Mouse (Mus musculus) embryonic facial prominence, embryonic 14.5 days (tissue): ENCODE measurements at regions not wholly inside any gene's neighbourhood (a gene's known extent, or its start where the extent isn't known, plus 50 kb on each side); places are given as distances from the start of the nearest gene placed in this dataset.

Experiments used
- ATAC-seq: fragments of 200-750 bp; cut with Nextera tagmentation; 2 replicates; pipeline ENCODE4 v1.8.0; 2017; ENCODE audit warnings: low read depth, moderate number of reproducible peaks, moderate TSS enrichment
- DNase-seq: peaks from one replicate; pipeline ENCODE4 v3.0.0-alpha.2; 2015; ENCODE audit warnings: low spot score
- H3K27ac ChIP-seq: fragments of 300-500 bp; sonication (generic); replicated peaks from 2 replicates; pipeline ENCODE4 v1.5.1; 2014; ENCODE audit warnings: low read depth, mild to moderate bottlenecking, low read length, moderate library complexity
- H3K27me3 ChIP-seq: fragments of 300-500 bp; sonication (generic); replicated peaks from 2 replicates; pipeline ENCODE4 v1.6.1; 2014; ENCODE audit warnings: low read length; ENCODE audit not compliant: control insufficient read depth, insufficient read depth
- H3K36me3 ChIP-seq: fragments of 300-500 bp; sonication (generic); 2 replicates; pipeline ENCODE4 v1.6.1; 2014; ENCODE audit warnings: low read length, mixed read lengths; ENCODE audit not compliant: control insufficient read depth, insufficient read depth
- H3K4me1 ChIP-seq: fragments of 300-500 bp; sonication (generic); 2 replicates; pipeline ENCODE4 v1.6.1; 2014; ENCODE audit warnings: antibody characterized with exemption, low read length; ENCODE audit not compliant: control insufficient read depth, insufficient read depth
- H3K4me2 ChIP-seq: fragments of 300-500 bp; sonication (generic); 2 replicates; pipeline ENCODE4 v1.6.1; 2014; ENCODE audit warnings: low read depth, mild to moderate bottlenecking, low read length, moderate library complexity, mixed read lengths
- H3K4me3 ChIP-seq: fragments of 300-500 bp; sonication (generic); 2 replicates; pipeline ENCODE4 v1.5.1; 2014; ENCODE audit warnings: low read depth, mild to moderate bottlenecking, low read length
- H3K9ac ChIP-seq: fragments of 300-500 bp; sonication (generic); 2 replicates; pipeline ENCODE4 v1.6.1; 2014; ENCODE audit warnings: low read depth, mild to moderate bottlenecking, low read length, moderate library complexity, mixed read lengths
- H3K9me3 ChIP-seq: fragments of 300-500 bp; sonication (generic); 2 replicates; pipeline ENCODE4 v1.6.1; 2016; ENCODE audit warnings: low read length; ENCODE audit not compliant: control insufficient read depth
- WGBS: fragments of 180-500 bp; shearing (Covaris S2); extraction: QIAGEN DNeasy Blood & Tissue Kit; methylation state at CpG from one replicate; pipeline ENCODE4 v1.1.7; 2014; 5-methylcytosine and 5-hydroxymethylcytosine counted together

DNA sequence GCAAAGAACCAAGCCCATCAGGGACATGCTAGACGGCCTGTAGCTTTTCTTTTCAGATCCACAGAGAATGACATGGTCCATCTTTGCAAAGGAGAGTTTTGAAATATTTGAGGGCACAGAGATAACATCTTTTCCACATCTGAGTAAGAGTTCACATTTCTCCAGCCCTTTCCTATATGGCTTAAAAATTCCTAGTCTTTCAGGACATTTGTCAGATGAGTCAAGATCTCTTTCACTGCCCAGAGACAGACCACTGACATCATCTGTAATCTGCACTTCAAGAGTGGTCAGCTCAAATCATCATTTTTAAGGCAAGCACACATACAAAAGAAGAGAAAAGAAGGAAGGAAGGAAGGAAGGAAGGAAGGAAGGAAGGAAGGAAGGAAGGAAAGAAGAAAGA lies 397.3 kb downstream of the Ttll7 start:
- DNase-seq (no peak), ATAC-seq (no peak)
- H3K27ac ChIP-seq: no peak overlapping the region
- 78% methylated on average over 1 of the region's 1 CpGs for WGBS
- H3K4me1 ChIP-seq: no peaks in the 10 kb centered on the region
- H3K36me3 ChIP-seq: no peaks in the 10 kb centered on the region
- no peak overlapping the region for H3K4me3 ChIP-seq
- H3K9me3 ChIP-seq: no peaks in the 10 kb centered on the region
- H3K9ac ChIP-seq: no peak overlapping the region
- H3K4me2 ChIP-seq: no peak overlapping the region
- no peaks in the 10 kb centered on the region for H3K27me3 ChIP-seq

GRCm38 (mm10) chr3:147249906-147250305 lies 397.7 kb downstream of the Ttll7 start:
- Histone ChIP-seq H3K36me3 (no peaks in the 10 kb centered on the region), H3K9me3 (no peaks in the 10 kb centered on the region), H3K27me3 (no peaks in the 10 kb centered on the region), H3K4me1 (no peaks in the 10 kb centered on the region), H3K9ac (no peak overlapping the region), H3K27ac (no peak overlapping the region), H3K4me2 (no peak overlapping the region), H3K4me3 (no peak overlapping the region)
- DNase-seq (no peak), ATAC-seq (no peak)
- WGBS: 81% methylated on average over 2 of the region's 2 CpGs

- Histone ChIP-seq H3K4me2 (no peak overlapping the region), H3K27me3 (no peaks in the 10 kb centered on the region), H3K27ac (no peak overlapping the region), H3K9ac (no peak overlapping the region), H3K36me3 (no peaks in the 10 kb centered on the region), H3K4me1 (no peaks in the 10 kb centered on the region), H3K4me3 (no peak overlapping the region), H3K9me3 (no peaks in the 10 kb centered on the region)
- peak; percentile 40 for DNase-seq
- WGBS: 81% methylated on average over 4 of the region's 4 CpGs
- ATAC-seq: peak; percentile 28; the same call in 1 of the 2 replicates
These were observed 400.1 kb downstream of the Ttll7 start for GRCm38 (mm10) chr3:147252226-147252788.

DNA sequence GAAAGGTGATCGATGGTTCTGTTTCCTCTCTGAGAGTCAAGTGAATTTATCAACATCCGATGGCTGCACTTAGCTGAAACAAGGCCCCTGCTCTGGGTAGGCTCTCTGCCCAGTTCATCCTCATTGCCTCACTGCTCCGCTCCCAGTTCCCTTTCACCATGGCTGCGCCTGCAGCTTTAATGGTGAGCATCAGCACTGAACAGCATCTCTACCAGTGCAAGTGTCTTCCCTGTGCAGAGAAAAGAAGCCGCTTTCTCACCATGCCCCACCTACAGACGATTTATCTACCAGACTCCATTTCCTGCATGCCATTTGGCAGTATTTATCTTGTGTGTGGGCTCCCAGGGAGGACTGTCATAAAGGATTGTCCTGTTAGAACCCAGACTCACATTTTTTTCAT lies 400.6 kb downstream of the Ttll7 start:
- Histone ChIP-seq H3K4me3 (no peak overlapping the region), H3K4me2 (no peak overlapping the region), H3K9ac (no peak overlapping the region), H3K27ac (no peak overlapping the region), H3K4me1 (no peaks in the 10 kb centered on the region), H3K36me3 (no peaks in the 10 kb centered on the region), H3K9me3 (no peaks in the 10 kb centered on the region), H3K27me3 (no peaks in the 10 kb centered on the region)
- ATAC-seq (no peak), DNase-seq (no peak)
- WGBS: 68% methylated on average over 6 of the region's 6 CpGs

DNA sequence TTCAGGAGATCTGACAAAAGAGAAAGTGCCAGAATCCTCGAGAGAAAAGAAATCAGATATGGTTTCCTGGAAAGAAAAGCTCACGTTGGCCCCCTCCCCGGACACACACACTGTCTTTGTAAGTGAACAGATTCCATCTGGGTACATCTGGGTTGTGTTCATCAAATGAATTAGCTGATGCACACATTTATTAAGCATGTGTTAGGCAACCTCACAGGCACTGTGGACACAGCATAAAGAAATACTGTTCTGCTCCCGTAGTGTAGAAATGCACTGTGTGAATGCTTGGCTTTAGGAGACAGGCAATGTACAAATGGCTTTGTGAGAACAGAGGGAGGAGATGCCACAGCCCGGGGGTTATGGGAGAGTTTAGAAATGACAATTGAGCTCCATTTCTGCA lies 402.3 kb downstream of the Ttll7 start:
- Histone ChIP-seq H3K27ac (no peak overlapping the region), H3K27me3 (no peaks in the 10 kb centered on the region), H3K9me3 (no peaks in the 10 kb centered on the region), H3K4me1 (no peaks in the 10 kb centered on the region), H3K9ac (no peak overlapping the region), H3K4me3 (no peak overlapping the region), H3K36me3 (no peaks in the 10 kb centered on the region), H3K4me2 (no peak overlapping the region)
- ATAC-seq (no peak; the same call in 1 of the 2 replicates), DNase-seq (peak; percentile 51)
- WGBS: 42% methylated on average over 5 of the region's 5 CpGs

DNA sequence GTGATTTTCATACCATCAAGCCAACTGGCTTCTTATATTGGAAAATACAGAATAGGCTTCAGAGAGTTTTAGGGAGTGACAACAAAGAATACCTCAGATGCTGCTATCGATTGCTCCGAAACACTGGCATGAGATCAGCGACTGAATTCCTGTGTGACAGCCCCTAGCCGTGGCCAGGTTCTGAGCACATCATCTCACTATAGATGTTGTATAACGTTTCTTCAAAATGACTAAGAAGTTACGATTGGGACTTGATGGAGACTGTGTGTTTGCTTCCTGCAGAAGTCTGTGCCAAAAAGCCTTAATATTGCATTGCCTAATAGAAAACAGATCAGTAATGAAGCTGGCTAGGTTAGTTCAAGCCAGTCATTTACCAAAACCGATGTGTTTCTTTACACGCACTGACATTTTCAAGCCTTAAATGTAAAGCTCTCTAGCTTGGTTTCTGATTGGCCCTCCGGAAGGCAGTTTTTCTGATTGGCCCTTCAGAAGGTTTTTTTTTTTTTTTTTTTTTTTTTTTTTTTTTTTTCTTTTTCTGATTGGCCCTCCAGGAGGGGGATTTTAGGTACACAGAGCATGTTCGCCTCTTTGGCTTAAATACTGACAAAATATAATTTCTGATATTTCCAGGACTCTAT lies 408.9 kb downstream of the Ttll7 start:
- Histone ChIP-seq H3K36me3 (no peaks in the 10 kb centered on the region), H3K27me3 (no peaks in the 10 kb centered on the region), H3K4me3 (no peak overlapping the region), H3K9ac (no peak overlapping the region), H3K4me1 (peaks cover 7% of the 10 kb centered on the region; the same call in 1 of the 2 replicates), H3K9me3 (no peaks in the 10 kb centered on the region), H3K27ac (peak overlapping the region; percentile 48; the same call in 1 of the 2 replicates), H3K4me2 (no peak overlapping the region; the same call in 1 of the 2 replicates)
- ATAC-seq (no peak), DNase-seq (peak; percentile 71)
- WGBS: 49% methylated on average over 10 of the region's 10 CpGs

GRCm38 (mm10) chr3:147266556-147266955 lies 414.4 kb downstream of the Ttll7 start:
- H3K4me2 ChIP-seq: no peak overlapping the region
- peak overlapping the region; percentile 61 for H3K27ac ChIP-seq
- no peak overlapping the region for H3K9ac ChIP-seq
- DNase-seq (peak; percentile 74), ATAC-seq (no peak)
- WGBS: 34% methylated on average over 5 of the region's 5 CpGs
- peaks cover 7% of the 10 kb centered on the region; the same call in 1 of the 2 replicates for H3K4me1 ChIP-seq
- H3K4me3 ChIP-seq: no peak overlapping the region
- H3K9me3 ChIP-seq: no peaks in the 10 kb centered on the region
- no peaks in the 10 kb centered on the region for H3K36me3 ChIP-seq
- no peaks in the 10 kb centered on the region for H3K27me3 ChIP-seq

DNA sequence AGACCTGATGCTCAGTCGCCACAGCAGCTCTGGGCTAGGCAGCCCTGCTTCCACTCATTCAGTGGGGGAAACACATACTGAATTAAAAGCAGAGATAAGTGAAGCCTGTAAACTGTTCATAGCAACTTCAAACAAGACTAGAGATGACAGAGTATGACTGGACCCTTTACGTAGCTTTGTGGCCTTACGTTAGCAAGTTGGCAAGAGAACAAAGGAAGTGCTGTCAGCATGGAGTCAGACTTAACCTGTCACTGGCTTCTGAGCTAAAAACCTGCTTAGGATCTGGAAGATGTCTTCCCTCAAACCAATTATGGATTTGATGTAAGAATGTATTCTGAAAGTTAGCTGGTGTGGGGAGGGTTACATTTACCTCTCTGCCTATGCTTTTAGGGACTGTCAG lies 421.3 kb downstream of the Ttll7 start:
- H3K4me2 ChIP-seq: no peak overlapping the region
- no peaks in the 10 kb centered on the region for H3K36me3 ChIP-seq
- no peak overlapping the region for H3K27ac ChIP-seq
- DNase-seq (no peak), ATAC-seq (0 out of 2 replicates have a peak, but pooled peaks have one; percentile 15)
- H3K9ac ChIP-seq: no peak overlapping the region
- H3K27me3 ChIP-seq: no peaks in the 10 kb centered on the region
- no peak overlapping the region for H3K4me3 ChIP-seq
- H3K4me1 ChIP-seq: 0 out of 2 replicates have a peak, but pooled peaks cover 4% of the 10 kb centered on the region
- H3K9me3 ChIP-seq: no peaks in the 10 kb centered on the region
- WGBS: 55% methylated on average over 3 of the region's 3 CpGs

DNA sequence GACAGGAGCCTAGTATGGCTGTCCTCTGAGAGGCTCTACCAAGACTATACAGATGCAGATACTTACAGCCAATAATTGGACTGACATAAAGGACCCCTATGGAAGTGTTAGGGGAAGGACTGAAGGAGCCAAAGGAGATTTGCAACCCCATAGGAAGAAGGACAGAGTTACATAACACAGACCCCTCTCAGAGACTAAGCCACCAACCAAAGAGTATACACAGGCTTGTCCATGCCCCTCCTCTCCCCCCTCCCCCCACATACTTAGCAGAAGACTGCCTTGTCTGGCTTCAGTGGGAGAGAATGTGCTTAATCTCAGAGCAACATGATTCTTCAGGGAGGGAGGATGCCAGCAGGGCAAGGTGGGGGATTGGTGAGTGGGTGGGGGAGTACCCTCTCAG lies 426.4 kb downstream of the Ttll7 start:
- H3K4me1 ChIP-seq: 0 out of 2 replicates have a peak, but pooled peaks cover 5% of the 10 kb centered on the region
- H3K4me2 ChIP-seq: no peak overlapping the region
- H3K9me3 ChIP-seq: no peaks in the 10 kb centered on the region
- no peaks in the 10 kb centered on the region for H3K27me3 ChIP-seq
- H3K36me3 ChIP-seq: no peaks in the 10 kb centered on the region
- no peak for DNase-seq
- no peak overlapping the region for H3K4me3 ChIP-seq
- H3K9ac ChIP-seq: no peak overlapping the region
- no peak for ATAC-seq
- no peak overlapping the region for H3K27ac ChIP-seq
